Mouse (Mus musculus): ENCODE results near the gene Tmem254a. TPM values are rescaled to one million over a fixed set of nuclear protein-coding genes. Genes with fewer than 3 reads are reported as not detected.
"Not testable (repeated sequence)": the region's sequence is repeated elsewhere in the genome, so short reads cannot be mapped to it uniquely, and the experiment has no call there.

Tmem254a gene
- polyA plus RNA-seq, 1 experiment from 2014 or later: 5.1 TPM

GRCm38 (mm10) chr14:25885886-25886285, 41.6 kb downstream of the Tmem254a start:
- ATAC-seq (ENCODE audit: low FRiP score, low read depth); H3K27me3 ChIP-seq; H3K4me2 ChIP-seq (replicated peaks); H3K27ac ChIP-seq; H3K4me1 ChIP-seq; H3K36me3 ChIP-seq; H3K9ac ChIP-seq; H3K4me3 ChIP-seq; H3K9me3 ChIP-seq: not testable (repeated sequence)
- WGBS: no CpG with 5 or more reads among the region's 12 CpGs

- H3K4me2 ChIP-seq (replicated peaks); H3K9me3 ChIP-seq; H3K4me3 ChIP-seq; H3K4me1 ChIP-seq; H3K27me3 ChIP-seq; H3K27ac ChIP-seq; ATAC-seq (ENCODE audit: low FRiP score, low read depth); H3K36me3 ChIP-seq; H3K9ac ChIP-seq: not testable (repeated sequence)
- WGBS: no CpG with 5 or more reads among the region's 9 CpGs
These were observed 45.7 kb downstream of the Tmem254a start for GRCm38 (mm10) chr14:25881769-25882168.

GRCm38 (mm10) chr14:25876640-25877039, 50.8 kb downstream of the Tmem254a start:
- H3K36me3 ChIP-seq; ATAC-seq (ENCODE audit: low FRiP score, low read depth); H3K4me2 ChIP-seq (replicated peaks); H3K9ac ChIP-seq; H3K9me3 ChIP-seq; H3K27ac ChIP-seq; H3K27me3 ChIP-seq; H3K4me3 ChIP-seq: not testable (repeated sequence)
- H3K4me1 ChIP-seq: peaks cover 13% of the 10 kb centered on the region
- WGBS: no CpG with 5 or more reads among the region's 7 CpGs

Other genes with a start within 250 kb of the Tmem254a start
- gene Ppif, start 233.5 kb downstream of the Tmem254a start, polyA plus RNA-seq (2015; fragmentation: Nextera tagmentation; extraction: Ambion mirVana): 31.8 and 34.4 TPM in 2 replicates
- 34.7 and 37.6 TPM in 2 replicates for gene Zcchc24, start 158.6 kb downstream of the Tmem254a start, polyA plus RNA-seq (2015; fragmentation: Nextera tagmentation; extraction: Ambion mirVana)
- gene Anxa11, start 85.5 kb downstream of the Tmem254a start, polyA plus RNA-seq (2015; fragmentation: Nextera tagmentation; extraction: Ambion mirVana): 10.9 and 13.0 TPM in 2 replicates
- 1.0 TPM in 1 of 2 replicates, not detected in the other for gene Plac9a, start 24.6 kb downstream of the Tmem254a start, polyA plus RNA-seq (2015; fragmentation: Nextera tagmentation; extraction: Ambion mirVana)
- gene Cphx1, start 10.6 kb upstream of the Tmem254a start, polyA plus RNA-seq (2015; fragmentation: Nextera tagmentation; extraction: Ambion mirVana): not detected in 2 replicates
- gene Duxbl1, start 50.9 kb upstream of the Tmem254a start, polyA plus RNA-seq (2015; fragmentation: Nextera tagmentation; extraction: Ambion mirVana): 2.3 and 2.8 TPM in 2 replicates
- gene Gm9780, start 115.0 kb upstream of the Tmem254a start, polyA plus RNA-seq (2015; fragmentation: Nextera tagmentation; extraction: Ambion mirVana): 14.8 and 15.4 TPM in 2 replicates
- 27.6 and 30.3 TPM in 2 replicates for gene Tmem254c, start 139.7 kb upstream of the Tmem254a start, polyA plus RNA-seq (2015; fragmentation: Nextera tagmentation; extraction: Ambion mirVana)
- not detected in 2 replicates for gene Cphx2, start 153.8 kb upstream of the Tmem254a start, polyA plus RNA-seq (2015; fragmentation: Nextera tagmentation; extraction: Ambion mirVana)
- not detected in 2 replicates for gene Cphx3, start 154.6 kb upstream of the Tmem254a start, polyA plus RNA-seq (2015; fragmentation: Nextera tagmentation; extraction: Ambion mirVana)
- gene Duxbl2, start 190.7 kb upstream of the Tmem254a start, polyA plus RNA-seq (2015; fragmentation: Nextera tagmentation; extraction: Ambion mirVana): 2.1 TPM in 1 of 2 replicates, not detected in the other